Mouse (Mus musculus): Measurements from ENCODE around the gene Ghrh.
A peak's percentile ranks its signal among the peaks of the same experiment; 100 is the strongest.
"Not testable (repeated sequence)": the region's sequence is repeated elsewhere in the genome, so short reads cannot be mapped to it uniquely, and the experiment has no call there.

Ghrh gene

DNA sequence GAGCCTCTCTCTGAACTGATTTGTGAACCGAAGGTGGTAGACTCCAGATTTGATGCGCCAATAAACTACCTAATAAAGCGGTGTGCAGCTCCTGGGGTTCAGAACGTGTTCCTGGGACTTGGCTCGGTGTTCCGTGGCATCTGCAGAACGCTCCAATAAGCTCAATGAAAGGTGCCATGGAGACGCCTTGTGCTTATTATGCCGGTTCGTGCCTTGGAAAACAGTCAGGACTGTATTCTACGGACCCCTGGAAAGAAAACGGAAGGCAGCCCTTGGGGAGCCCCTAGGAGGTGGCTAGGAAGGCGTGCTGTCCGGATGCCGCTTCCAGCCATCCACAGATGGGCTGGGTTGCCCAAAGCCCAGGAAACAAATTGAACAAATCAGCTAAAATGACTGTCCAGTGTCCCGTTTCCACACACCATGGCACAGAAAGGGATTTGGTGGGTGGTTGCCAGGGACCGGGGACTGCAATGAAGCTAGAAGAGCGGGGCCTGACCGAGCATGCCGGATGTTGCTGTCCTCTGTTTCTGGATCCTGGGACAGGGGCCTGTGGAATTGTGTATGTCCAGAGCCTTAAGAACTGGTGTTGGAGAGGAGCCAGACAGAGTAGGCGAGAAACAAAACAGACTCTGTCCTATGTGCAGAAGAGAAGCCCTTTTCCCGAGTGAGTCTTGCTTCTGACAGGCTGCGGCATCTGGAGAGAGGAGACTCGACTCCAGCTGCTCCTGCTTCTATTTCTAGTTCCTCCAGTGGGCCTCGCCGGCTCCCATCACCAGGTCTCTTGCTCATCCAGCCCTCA lies at the start of gene Ghrh:
Gene Ghrh (minus strand): TSS at position 146 of the 799 bp plus-strand sequence.
- no peak for DNase-seq (ENCODE audit: low read depth in 1 of 2, low spot score in 2 of 2)

GRCm38 (mm10) chr2:157395960-157396359 lies 48.7 kb upstream of the Ghrh start:
- DNase-seq (ENCODE audit: low read depth in 1 of 2, low spot score in 2 of 2), result no peak

- no peak for DNase-seq (ENCODE audit: low read depth in 1 of 2, low spot score in 2 of 2)
Measured at GRCm38 (mm10) chr2:157395371-157395770, 48.1 kb upstream of the Ghrh start.

DNA sequence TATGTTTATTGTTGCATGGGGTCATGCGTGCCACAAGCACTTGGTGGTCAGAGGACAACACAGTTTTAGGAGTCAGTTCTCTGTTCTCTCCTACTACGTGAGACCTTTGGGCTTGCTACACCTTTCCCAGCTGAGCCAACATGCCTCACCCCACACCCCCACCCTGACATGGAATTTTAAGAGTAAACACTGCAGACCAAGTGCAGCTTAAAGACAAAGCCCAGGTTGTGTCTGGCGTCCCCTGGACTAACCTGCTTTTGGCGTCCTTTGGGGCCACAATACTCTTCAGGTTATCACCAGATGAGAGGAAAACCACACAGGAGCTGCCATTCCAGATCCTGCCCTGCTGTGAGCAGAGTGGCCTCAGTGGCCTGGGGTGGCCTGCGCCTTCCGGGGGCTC lies 47.6 kb upstream of the Ghrh start:
- no peak for DNase-seq (ENCODE audit: low read depth in 1 of 2, low spot score in 2 of 2)

DNA sequence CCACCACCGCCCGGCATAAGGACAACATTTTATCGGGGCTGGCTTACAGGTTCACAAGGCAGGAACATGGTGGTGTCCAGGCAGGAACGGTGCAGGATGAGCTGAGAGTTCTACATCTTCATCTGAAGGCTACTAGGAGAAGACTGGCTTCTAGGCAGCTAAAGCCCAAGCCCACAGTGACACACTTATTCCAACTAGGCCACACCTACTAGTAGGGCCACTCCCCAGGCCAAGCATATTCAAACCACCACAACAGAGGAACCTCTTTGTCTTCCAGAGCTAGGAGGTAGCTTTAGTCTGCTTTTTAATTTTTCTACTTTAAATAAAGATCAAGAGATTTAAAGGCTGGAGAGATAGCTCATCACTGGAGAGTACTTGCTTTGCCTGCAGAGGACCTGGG lies 46.2 kb upstream of the Ghrh start:
- DNase-seq (ENCODE audit: low read depth in 1 of 2, low spot score in 2 of 2), result no peak

DNA sequence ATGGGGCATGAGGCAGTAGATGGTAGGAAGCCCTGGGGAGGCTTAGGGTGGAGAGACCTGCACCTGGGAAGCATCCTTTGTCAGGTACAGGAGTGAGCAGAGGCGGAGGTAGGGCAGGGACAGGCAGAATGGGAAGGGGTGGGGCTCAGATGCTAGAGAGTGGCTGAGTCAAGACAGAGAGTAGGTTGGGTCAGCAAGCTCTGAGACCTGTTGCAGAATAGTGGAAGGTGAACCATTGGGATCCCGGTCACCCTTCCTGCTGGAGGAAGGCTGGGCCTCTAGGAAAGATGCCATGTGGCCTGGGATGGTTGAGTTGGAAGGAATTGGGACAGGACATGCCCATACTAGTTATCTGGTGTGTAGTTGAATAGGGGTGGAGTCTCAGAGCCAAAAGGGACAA lies 45.0 kb upstream of the Ghrh start:
- no peak for DNase-seq (ENCODE audit: low read depth in 1 of 2, low spot score in 2 of 2)

DNA sequence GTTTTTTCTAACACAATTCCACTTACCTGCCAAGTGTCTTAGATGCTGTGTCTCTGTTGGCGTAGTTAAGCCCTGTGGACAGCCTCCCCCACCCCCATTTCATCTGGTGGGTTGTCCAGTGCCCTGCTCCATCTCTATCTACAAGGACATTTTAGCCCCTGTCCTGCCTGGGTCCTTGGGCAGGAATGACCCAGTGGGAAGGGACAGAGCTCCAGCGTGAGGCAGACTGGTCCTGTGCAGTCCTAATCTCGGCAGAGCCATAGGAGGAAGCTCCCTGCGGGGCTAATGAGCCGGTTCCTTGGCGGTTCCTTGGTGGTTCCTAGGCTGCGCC lies 42.2 kb upstream of the Ghrh start:
- DNase-seq (ENCODE audit: low read depth in 1 of 2, low spot score in 2 of 2), result no peak

DNA sequence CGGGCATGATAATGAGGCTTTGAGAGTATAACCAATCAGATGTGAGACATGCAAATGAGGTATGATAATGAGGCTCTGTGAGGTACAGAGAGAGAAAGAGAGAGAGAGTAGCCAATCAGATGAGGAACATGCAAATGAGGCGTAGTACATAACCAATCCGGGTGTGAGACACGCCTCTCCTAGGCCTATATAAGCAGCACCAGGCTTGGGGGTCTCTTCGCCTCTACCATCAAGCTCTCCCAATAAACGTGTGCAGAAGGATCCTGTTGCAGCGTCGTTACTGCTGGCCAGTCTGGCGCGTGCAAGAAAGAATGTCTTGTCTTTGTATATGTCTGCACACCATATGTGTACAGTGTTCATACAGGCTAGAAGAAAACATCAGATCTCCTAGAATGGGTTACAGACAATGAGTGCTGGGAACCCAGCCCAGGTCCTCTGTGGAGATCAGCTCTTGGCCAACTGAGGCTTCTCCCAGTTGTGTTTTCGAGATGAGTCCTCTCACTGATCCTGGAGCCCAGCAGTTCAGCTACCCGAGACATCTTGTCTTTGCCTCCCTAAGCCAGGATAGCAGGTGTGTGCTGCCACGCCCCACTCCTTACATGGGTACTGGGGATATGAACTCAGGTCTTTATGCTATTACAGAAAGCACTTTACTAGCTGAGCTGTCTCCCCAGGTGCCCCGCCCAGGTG lies 41.7 kb upstream of the Ghrh start:
- DNase-seq (ENCODE audit: low read depth in 1 of 2, low spot score in 2 of 2), result not testable (repeated sequence)

- DNase-seq (ENCODE audit: low read depth in 1 of 2, low spot score in 2 of 2), result no peak
Measured at GRCm38 (mm10) chr2:157384836-157385235, 37.5 kb upstream of the Ghrh start.

GRCm38 (mm10) chr2:157376995-157377394 lies 29.7 kb upstream of the Ghrh start:
- no peak for DNase-seq (ENCODE audit: low read depth in 1 of 2, low spot score in 2 of 2)

DNA sequence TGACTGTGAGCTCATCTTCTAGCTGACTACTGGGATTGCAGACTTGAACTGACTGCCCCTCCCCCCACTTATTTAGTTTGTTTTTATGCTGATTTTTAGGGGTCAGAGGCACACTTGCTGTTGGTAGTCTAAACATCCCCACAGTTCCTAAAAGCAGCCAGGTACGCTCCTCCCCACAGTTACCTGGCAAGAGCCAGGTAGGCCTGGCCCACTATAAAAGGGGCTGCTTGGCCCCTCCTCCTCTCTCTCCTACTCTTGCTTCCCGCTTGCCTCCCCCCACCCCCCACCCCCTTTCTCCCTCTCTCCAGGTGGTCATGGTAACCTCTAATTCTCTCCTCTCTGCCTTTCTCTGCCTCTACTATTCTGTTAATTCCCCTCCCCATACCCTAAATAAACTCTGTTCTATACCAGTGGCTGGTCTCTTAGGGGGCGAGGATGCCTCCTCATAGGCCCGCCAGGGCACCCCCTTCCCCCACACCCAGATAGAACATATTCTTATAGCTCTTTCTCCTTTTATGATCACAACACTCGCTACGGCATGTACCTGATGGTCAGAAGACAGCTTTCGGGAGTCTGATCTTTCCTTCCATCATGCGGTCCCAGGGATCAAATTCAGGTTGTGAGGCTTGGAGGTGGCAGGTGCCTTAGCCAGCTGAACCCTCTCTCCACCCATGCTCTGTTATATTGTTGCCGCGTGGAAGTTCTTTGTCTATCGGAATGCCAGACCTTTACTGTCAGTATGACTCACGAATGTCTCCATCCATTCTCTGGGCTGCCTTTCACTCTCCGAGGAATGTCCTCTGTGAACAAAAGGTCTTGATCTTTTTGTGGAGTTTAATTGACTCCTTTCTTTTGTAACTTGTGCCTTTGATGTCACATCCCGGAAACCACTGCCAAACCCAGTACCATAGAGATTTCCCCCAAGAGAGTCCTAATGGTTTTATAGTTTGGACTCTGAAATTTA lies 28.8 kb upstream of the Ghrh start:
- DNase-seq (ENCODE audit: low read depth in 1 of 2, low spot score in 2 of 2), result no peak

DNA sequence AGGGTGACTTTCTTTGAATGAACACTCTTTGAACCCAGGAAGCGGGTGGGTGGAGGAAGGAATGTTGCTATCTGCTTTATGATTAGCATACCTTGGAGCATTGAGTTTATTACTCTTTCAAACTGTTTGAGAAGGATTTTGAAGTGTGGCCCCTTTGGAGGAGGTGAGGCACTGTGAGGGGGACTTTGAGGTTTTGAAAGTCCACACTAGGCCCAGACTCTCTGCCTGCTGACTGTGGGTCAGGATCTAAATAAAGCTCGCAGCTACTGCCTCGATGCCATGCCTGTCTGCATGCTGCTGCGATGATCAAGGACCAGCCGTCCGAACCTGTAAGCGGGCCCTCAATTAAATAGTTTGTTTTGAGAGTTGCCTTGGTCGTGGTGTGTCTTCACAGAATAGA lies 27.7 kb upstream of the Ghrh start:
- DNase-seq (ENCODE audit: low read depth in 1 of 2, low spot score in 2 of 2), result no peak

GRCm38 (mm10) chr2:157373681-157374080 lies 26.4 kb upstream of the Ghrh start:
- DNase-seq (ENCODE audit: low read depth in 1 of 2, low spot score in 2 of 2), result no peak

DNA sequence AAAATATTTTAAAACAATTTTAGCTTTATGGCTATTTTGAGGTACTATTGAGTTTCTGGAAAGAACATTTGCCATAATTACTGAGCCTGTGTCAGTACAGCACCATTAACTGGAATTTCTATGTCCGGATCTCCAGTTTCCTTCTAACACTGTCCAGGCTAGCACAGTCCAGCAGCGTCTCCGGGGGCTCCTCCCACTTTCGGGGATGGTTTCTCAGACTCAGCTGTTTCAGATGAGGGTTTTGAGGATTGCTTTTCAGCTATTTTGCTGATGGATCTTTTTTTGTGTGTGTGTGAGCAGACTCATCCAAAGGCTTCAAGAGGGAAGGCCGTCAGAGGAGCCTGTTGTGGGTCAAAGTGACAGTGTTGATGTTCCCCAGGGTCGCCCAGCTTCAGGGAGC lies 24.4 kb upstream of the Ghrh start:
- no peak for DNase-seq (ENCODE audit: low read depth in 1 of 2, low spot score in 2 of 2)

DNA sequence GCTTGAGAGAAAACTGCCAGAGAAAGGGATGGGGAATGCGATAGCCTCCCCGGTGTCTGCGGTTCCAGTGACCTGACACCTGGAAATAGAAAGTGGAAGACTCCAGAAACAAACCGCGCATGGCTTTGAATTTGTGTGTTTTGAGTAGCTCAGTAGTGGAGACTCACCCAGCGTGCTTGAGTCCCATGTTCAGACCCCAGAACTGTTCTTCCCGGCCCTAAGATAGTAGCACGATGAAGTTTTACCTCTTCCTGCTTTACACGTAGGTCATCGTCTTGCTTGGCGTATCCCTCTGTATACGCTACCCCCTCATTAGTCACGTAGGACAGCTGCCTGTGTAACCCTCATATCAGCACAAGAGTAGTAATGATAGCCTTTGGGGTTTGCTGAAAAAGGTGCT lies 20.7 kb upstream of the Ghrh start:
- no peak for DNase-seq (ENCODE audit: low read depth in 1 of 2, low spot score in 2 of 2)

DNA sequence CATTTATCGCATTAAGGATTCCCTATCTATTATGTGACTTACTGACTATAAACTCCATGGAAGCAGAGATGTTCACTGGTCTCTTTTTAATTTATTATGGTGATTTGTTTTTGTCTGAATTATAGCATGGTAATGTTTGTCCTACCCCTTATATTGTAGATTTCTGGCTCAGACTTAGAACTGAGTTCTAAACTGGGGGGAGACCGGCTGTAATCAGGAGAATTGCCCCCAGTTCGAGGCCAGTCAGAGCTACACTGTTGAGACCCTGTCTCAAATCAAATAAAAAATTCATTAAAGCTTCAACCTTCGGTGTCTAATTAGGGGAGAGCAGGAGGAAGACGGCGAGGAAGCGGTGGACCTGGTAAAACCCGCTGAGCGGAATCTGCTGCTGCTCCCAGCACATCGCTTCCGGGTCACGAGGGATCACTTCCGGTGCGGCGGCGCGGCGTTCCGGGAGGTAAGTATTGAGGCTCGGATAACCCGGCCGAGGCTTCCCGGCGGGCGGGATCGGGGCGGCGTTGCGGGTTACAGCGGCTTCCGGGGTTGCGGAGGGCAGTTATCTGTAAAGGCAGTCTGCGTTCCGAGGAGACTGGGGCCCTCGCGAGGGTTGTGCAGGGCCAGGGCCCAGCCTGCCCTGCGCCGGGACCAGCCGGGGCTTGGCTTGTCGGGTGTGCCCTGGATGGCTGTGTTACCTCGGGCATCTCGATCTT lies 20.0 kb upstream of the Ghrh start, which contains the start of gene Manbal:
Gene Manbal (plus strand): TSS at position 411 of the 710 bp plus-strand sequence.
- DNase-seq (ENCODE audit: low read depth in 1 of 2, low spot score in 2 of 2), result peak; percentile 82 to 91

DNA sequence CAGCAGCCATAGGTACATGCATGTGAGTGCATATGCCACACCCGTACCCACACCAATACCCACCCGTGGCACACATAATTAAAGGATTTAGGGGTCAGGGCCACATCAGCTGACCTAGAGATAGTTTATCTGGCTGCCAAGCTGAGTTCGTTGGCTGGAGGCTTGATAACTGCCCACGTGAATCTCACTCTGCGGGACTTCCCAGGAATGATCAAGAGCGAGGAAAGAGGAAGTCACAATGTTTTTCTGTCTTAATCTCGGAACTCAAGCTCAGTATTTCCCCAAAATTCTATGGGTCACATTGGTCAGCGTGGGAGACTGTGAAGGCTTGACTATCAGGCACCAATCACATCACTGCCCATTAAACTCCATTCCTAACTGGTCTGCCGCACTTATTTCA lies 19.5 kb upstream of the Ghrh start:
- DNase-seq (ENCODE audit: low read depth in 1 of 2, low spot score in 2 of 2), result peak; percentile 19 to 49

DNA sequence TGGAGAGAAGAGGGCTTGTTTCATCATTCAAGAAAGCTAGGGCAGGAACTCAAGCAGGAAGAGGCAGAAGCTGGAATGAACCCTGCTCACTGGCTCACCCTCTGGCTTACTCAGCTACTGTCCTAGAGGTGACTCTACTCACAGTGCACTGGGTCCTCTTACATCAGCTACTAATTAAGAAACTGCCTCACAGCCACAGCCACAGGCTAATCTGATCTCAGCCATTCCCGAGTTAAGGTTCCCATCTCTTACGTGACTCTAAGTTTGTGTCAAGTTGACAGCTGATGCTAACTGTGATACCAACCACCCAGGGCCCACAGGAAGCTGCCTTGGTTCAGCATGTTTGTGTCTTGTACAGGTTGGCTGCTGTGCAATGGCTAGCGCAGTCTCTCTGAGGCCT lies 15.7 kb upstream of the Ghrh start:
- DNase-seq (ENCODE audit: low read depth in 1 of 2, low spot score in 2 of 2), result no peak

- DNase-seq (ENCODE audit: low read depth in 1 of 2, low spot score in 2 of 2), result no peak
Measured at GRCm38 (mm10) chr2:157360028-157360427, 12.7 kb upstream of the Ghrh start.

DNA sequence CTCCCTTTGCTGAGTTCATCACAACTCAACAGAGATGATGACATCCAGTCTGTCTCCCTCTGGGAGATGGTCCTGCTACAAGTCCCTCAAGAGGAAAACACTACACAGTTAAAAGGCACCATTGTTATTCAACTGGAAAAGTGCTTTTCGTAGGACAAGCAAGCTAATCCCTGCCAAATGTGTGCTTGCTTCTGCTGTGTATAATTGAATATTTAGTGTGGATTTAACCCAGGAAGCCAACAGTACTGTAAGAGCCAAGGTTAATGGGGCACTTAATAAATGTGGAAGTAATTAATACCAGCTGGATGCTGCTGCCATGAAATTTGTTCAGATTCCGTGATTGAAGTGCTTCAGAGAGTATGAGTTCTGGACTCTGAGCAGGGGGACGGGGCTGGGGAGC lies 6.8 kb upstream of the Ghrh start:
- DNase-seq (ENCODE audit: low read depth in 1 of 2, low spot score in 2 of 2), result no peak

DNA sequence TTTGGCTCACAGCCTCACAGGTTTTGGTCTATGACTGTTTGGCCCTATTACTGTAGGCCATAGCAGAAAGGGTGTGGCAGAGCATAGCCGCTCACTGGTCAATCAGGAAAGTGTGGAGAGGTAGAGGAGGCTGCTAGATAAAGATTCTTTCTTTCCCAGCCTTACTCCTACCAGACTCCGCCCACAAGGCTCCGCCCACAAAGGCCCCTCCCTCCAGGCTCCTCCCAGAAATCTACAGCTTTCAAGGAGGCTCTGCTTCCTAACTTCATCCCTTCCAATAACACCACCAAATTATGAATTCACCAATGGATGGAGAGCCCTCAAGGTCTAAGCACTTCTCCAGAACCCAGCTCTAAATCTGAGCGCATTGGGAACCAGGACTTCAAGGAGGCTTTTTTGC lies 5.9 kb upstream of the Ghrh start:
- no peak for DNase-seq (ENCODE audit: low read depth in 1 of 2, low spot score in 2 of 2)

Data from monocyte, adult 2 months (primary cell).